Mouse (Mus musculus): ENCODE results near the gene Vmac.

DNA sequence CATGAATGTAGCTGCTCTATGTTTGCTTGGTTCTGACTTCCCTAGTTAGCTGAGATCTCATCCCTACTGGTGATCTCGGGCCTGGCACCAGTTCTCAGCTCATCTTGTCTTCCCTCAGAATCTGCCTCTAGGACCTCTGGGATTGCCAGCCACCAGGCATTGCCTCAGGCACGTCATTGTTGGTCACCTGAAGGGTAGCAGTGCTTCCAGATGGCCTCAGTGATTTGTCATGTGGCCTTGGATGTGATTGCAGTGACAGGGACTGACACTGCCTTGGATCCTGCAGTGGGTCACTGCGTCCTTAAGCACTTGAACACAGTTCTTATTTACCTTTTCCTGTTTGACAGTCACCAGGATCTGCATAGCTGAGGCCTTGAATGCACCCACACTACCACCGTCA is 36.0 kb downstream of the Vmac start:
- TF ChIP-seq USF1 (IDR thresholded peaks at IDR 0.05; ENCODE audit: low read depth) (no peak), CEBPB (IDR thresholded peaks at IDR 0.05; ENCODE audit: insufficient read depth, poor library complexity, severe bottlenecking) (no peak), POLR2A (IDR thresholded peaks at IDR 0.05; ENCODE audit: insufficient read length, low read depth) (no peak), E2F4 (IDR thresholded peaks at IDR 0.05; ENCODE audit: insufficient read depth) (no peak), MYOG (IDR thresholded peaks at IDR 0.05; ENCODE audit: control insufficient read depth in 1 of 3, insufficient read depth in 1 of 3, insufficient read length in 2 of 3, low read depth in 2 of 3) (no peak), MYOD1 (IDR thresholded peaks at IDR 0.05; ENCODE audit: control insufficient read depth in 1 of 3, insufficient read length in 2 of 3, low read depth in 2 of 3) (no peak), POLR2AphosphoS2 (IDR thresholded peaks at IDR 0.05; ENCODE audit: insufficient read length, low read depth) (no peak), TCF12 (IDR thresholded peaks at IDR 0.05; ENCODE audit: insufficient read depth, poor library complexity, severe bottlenecking) (no peak), MAX (IDR thresholded peaks at IDR 0.05; ENCODE audit: low read depth) (no peak), TCF3 (IDR thresholded peaks at IDR 0.05; ENCODE audit: insufficient read length, low read depth) (no peak), SRF (IDR thresholded peaks at IDR 0.05; ENCODE audit: control insufficient read depth, insufficient read length, low read depth) (no peak)
